Mouse (Mus musculus) limb, embryonic 14.5 days (tissue): Measurements from ENCODE around the gene Fscn3. TPM values are rescaled to one million over a fixed set of nuclear protein-coding genes. Genes with fewer than 3 reads are reported as not detected.

Experiments
- ATAC-seq: fragments of 200-750 bp; cut with Nextera tagmentation; 2 replicates; pipeline ENCODE4 v1.8.0; 2017; ENCODE audit warnings: low read depth, moderate number of reproducible peaks, moderate TSS enrichment; ENCODE audit not compliant: low FRiP score
- DNase-seq: peaks from one replicate; pipeline ENCODE4 v3.0.0-alpha.2; 2015; ENCODE audit warnings: low spot score
- H3K27ac ChIP-seq: fragments of 300-500 bp; sonication (generic); replicated peaks from 2 replicates; pipeline ENCODE4 v1.5.1; 2014; ENCODE audit warnings: low read depth, mild to moderate bottlenecking, low read length, moderate library complexity, mixed read lengths
- H3K27me3 ChIP-seq: fragments of 300-500 bp; sonication (generic); 2 replicates; pipeline ENCODE4 v1.6.1; 2014; ENCODE audit warnings: low read length, mixed read lengths; ENCODE audit not compliant: control insufficient read depth, insufficient read depth
- H3K36me3 ChIP-seq: fragments of 300-500 bp; sonication (generic); 2 replicates; pipeline ENCODE4 v1.6.1; 2014; ENCODE audit warnings: mild to moderate bottlenecking, low read length, moderate library complexity, mixed read lengths; ENCODE audit not compliant: control insufficient read depth, insufficient read depth
- H3K4me1 ChIP-seq: fragments of 300-500 bp; sonication (generic); 2 replicates; pipeline ENCODE4 v1.6.1; 2014; ENCODE audit warnings: antibody characterized with exemption, low read length, mixed read lengths; ENCODE audit not compliant: control insufficient read depth, insufficient read depth
- H3K4me2 ChIP-seq: fragments of 300-500 bp; sonication (generic); replicated peaks from 2 replicates; pipeline ENCODE4 v1.6.1; 2014; ENCODE audit warnings: low read depth, mild to moderate bottlenecking, low read length, moderate library complexity; ENCODE audit not compliant: severe bottlenecking
- H3K4me3 ChIP-seq: fragments of 300-500 bp; sonication (generic); replicated peaks from 2 replicates; pipeline ENCODE4 v1.5.1; 2014; ENCODE audit warnings: low read length
- H3K9ac ChIP-seq: fragments of 300-500 bp; sonication (generic); 2 replicates; pipeline ENCODE4 v1.6.1; 2014; ENCODE audit warnings: mild to moderate bottlenecking, low read depth, low read length, moderate library complexity; ENCODE audit not compliant: severe bottlenecking
- H3K9me3 ChIP-seq: fragments of 300-500 bp; sonication (generic); 2 replicates; pipeline ENCODE4 v1.6.1; 2016; ENCODE audit warnings: low read length; ENCODE audit not compliant: control insufficient read depth
- POLR2A ChIP-seq: fragments of 200-500 bp; IDR thresholded peaks from 2 replicates; pipeline ENCODE4 v1.8.0; 2012; ENCODE audit warnings: inconsistent platforms, mild to moderate bottlenecking, moderate library complexity, borderline replicate concordance; ENCODE audit not compliant: insufficient read depth, insufficient read length; ENCODE audit errors: extremely low read depth
- WGBS: fragments of 180-500 bp; shearing (Covaris S2); extraction: QIAGEN DNeasy Blood & Tissue Kit; methylation state at CpG from one replicate; pipeline ENCODE4 v1.1.7; 2014; 5-methylcytosine and 5-hydroxymethylcytosine counted together
- polyA plus RNA-seq, 2 experiments: library from polyadenylated mRNA; depleted of rRNA in 1 of 2; stranded (reverse) in 1 of 2; unstranded in 1 of 2; fragments of >200 nt; fragmentation: Nextera tagmentation in 1 of 2; extraction: Ambion mirVana in 1 of 2; gene quantifications; 2 replicates each; pipeline versions ENCODE4 v1.2.1 to v1.2.3; 2012 to 2014

Gene Fscn3
- polyA plus RNA-seq, 2 experiments: 0.11 TPM; not detected in 1

GRCm38 (mm10) chr6:28479865-28480751, 52.5 kb downstream of the Fscn3 start:
- no peaks in the 10 kb centered on the region for H3K9me3 ChIP-seq
- ATAC-seq (peak; percentile 98), DNase-seq (peak; percentile 99)
- WGBS: under 1% methylated on average over 68 of the region's 68 CpGs
- peak; percentile 71; the same call in 1 of the 2 replicates for TF ChIP-seq POLR2A
- peak overlapping the region; percentile 97 for H3K4me3 ChIP-seq
- H3K4me1 ChIP-seq: peaks cover 31% of the 10 kb centered on the region
- peaks cover 13% of the 10 kb centered on the region for H3K36me3 ChIP-seq
- H3K27ac ChIP-seq: peak overlapping the region; percentile 75
- H3K27me3 ChIP-seq: no peaks in the 10 kb centered on the region
- H3K4me2 ChIP-seq: peak overlapping the region; percentile 76
- H3K9ac ChIP-seq: peak overlapping the region; percentile 76

DNA sequence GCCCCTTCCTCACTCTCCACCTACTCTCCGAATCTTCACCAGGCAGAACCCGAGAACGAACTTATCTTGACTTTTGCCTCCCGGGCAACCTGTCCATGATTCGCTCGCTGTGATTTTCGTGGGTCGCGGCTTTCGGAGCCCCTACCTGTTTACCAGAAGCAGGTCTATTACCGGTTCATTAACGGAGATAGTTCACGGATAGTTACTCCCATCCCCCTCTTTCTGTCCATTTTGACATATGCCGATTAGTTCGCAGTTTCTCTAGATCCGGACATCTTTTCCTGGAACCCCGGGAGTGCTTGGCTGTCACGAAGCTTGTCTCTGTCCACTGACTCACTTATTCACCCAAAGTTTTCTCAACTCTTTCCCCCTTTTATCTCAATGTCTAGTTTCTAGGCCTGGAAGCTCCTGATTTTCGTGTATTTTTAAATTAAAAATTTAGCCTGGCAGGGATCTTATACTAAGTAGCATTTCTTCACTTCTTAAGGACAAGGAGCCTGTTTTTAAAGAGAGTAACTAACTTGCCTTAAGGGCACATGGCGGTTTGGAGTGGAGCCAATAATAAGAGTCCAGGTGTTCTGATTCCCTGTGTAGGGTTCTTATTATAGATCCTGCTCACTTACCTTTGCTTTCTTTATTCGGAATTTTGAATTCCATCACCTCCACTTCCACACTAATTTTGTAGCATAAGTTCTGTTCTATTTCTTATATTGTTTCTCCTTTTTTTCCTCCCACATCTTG, 53.3 kb downstream of the Fscn3 start:
- TF ChIP-seq POLR2A: no peak
- Histone ChIP-seq H3K4me1 (peaks cover 31% of the 10 kb centered on the region), H3K9me3 (no peaks in the 10 kb centered on the region), H3K36me3 (peaks cover 18% of the 10 kb centered on the region), H3K27me3 (no peaks in the 10 kb centered on the region), H3K4me2 (peak overlapping the region; percentile 76), H3K4me3 (peak overlapping the region; percentile 97), H3K9ac (peak overlapping the region; percentile 76), H3K27ac (peak overlapping the region; percentile 75)
- ATAC-seq: no peak
- 3% methylated on average over 21 of the region's 21 CpGs for WGBS
- DNase-seq: peak; percentile 37

DNA sequence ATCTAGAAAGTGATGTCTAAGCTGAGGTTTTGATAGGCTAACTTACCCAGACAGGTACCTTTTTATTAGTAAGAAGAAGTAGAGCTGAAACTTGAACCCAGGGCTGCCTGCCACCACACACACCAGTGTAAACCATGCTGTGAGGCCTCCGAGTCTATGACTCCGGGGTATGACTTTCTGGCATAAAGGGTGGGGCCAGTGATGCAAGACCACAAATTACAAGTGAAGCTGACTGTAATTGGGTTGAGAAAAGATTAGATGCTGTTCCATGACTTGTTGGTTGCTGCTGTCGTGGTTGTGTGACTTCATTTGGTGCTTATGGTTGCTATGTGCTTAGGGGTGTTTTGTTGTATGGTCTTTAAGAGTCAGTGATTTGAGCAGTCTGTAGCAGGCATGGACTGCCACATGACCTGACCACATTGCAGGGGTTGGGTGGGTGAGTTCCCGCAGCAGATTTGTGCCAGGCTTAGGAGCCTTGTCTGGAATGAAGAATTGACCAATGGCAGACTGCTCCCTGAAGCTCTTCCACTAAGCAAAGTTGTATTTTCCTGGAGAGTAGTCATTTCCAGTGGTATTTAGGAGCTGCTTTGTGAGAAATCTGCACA, 55.2 kb downstream of the Fscn3 start:
- no peak for TF ChIP-seq POLR2A
- 69% methylated on average over 4 of the region's 4 CpGs for WGBS
- peaks cover 31% of the 10 kb centered on the region for H3K4me1 ChIP-seq
- H3K4me3 ChIP-seq: no peak overlapping the region
- ATAC-seq (no peak), DNase-seq (no peak)
- H3K4me2 ChIP-seq: 0 out of 2 replicates have a peak overlapping the region, but pooled peaks have one; percentile 3
- H3K27me3 ChIP-seq: no peaks in the 10 kb centered on the region
- H3K9ac ChIP-seq: peak overlapping the region; percentile 21; the same call in 1 of the 2 replicates
- no peak overlapping the region for H3K27ac ChIP-seq
- H3K36me3 ChIP-seq: peaks cover 22% of the 10 kb centered on the region
- no peaks in the 10 kb centered on the region for H3K9me3 ChIP-seq

DNA sequence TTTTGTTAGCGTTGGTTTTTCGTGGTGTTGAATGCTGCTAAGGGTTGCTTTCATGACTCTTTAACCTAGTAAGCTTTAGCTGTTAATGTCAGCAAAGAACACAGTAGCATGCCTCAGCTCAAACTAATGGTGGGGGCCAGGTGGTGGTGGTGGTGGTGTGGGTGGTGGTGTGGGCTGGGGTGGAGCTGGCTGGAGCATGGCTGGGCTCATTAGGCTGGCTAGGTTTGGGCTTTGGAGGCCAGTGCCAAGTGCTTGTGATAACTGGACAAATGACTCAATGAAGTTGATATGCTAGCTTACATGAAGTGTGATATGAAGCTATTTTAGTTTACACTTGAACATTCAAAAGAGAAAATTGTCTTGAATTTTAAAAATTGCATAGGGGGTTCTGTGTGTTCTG, 58.4 kb downstream of the Fscn3 start:
- H3K9ac ChIP-seq: no peak overlapping the region
- no peak overlapping the region for H3K4me3 ChIP-seq
- peaks cover 37% of the 10 kb centered on the region for H3K36me3 ChIP-seq
- peaks cover 25% of the 10 kb centered on the region for H3K4me1 ChIP-seq
- H3K9me3 ChIP-seq: no peaks in the 10 kb centered on the region
- no peak overlapping the region for H3K4me2 ChIP-seq
- DNase-seq (no peak), ATAC-seq (no peak)
- WGBS: 87% methylated on average over 2 of the region's 2 CpGs
- no peak overlapping the region for H3K27ac ChIP-seq
- no peak for TF ChIP-seq POLR2A
- no peaks in the 10 kb centered on the region for H3K27me3 ChIP-seq

- ATAC-seq: no peak
- Histone ChIP-seq H3K27me3 (no peaks in the 10 kb centered on the region), H3K36me3 (peaks cover 37% of the 10 kb centered on the region), H3K4me2 (no peak overlapping the region), H3K9me3 (no peaks in the 10 kb centered on the region), H3K4me3 (no peak overlapping the region), H3K9ac (no peak overlapping the region), H3K4me1 (peaks cover 26% of the 10 kb centered on the region), H3K27ac (no peak overlapping the region)
- WGBS: 75% methylated on average over 2 of the region's 2 CpGs
- TF ChIP-seq POLR2A: no peak
- DNase-seq: no peak
Measured at GRCm38 (mm10) chr6:28486471-28486870, 58.9 kb downstream of the Fscn3 start.
